Mouse (Mus musculus): ENCODE results near the gene 4930402H24Rik.

DNA sequence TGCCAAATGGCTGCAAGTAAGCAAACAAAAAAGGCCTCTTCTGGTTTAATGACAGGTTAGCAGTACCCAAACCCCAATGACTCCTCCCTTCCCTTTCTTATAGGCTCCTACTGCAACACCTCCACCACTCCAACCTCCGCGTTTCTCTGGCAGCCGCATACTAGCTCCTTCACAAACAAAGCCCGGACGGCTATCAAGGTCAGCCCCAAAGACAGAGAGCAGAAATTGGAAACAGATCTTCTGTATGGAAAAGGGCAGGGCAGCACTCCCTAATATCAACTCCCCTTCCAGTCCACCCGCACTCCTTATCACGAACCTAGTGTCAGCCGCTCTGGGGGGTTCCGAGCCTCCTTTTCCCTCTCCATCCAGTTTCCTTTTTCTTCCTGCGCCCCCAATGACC, 67.1 kb downstream of the 4930402H24Rik start:
- TF ChIP-seq CTCF (IDR thresholded peaks at IDR 0.05; ENCODE audit: extremely low read depth, insufficient read length, insufficient replicate concordance, low read depth, low read length) (no peak), POLR2A (IDR thresholded peaks at IDR 0.05; ENCODE audit: low read depth, low read length) (no peak)
